In the genomic region with DNA sequence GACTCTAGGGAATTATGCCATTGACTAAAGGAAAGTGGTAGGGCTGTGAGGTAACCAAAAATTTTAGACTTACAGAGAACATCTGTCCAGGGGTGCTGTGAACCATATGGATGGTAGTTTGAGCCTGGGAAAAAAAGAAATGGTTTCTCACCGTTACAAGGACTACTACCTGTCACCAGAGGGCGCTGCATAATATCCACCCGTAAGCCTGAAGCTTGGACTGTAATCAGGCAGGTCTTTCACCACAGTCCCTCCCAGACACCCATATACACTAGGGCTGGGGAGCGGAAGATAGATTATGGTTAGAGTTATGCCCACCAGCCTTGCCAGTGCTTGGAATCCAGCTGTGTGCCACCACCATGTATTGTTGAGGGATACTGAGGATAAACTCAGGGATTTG, we compare ENCODE assay signal across 10 mouse cellular contexts. TPM values are rescaled to one million over a fixed set of nuclear protein-coding genes. Genes with fewer than 3 reads are reported as not detected.
DNase-seq lines count a peak whose midpoint lies in the region; ATAC-seq and TF ChIP-seq lines count a peak whose summit lies in the region.
"Had no signal": no experiment of that assay in that cellular context is flagged by ENCODE, and none has a peak within 500 bp of the region (broad histone marks: within the 10 kb centered on the region; RNA-seq: fewer than 3 reads in every experiment).

No protein-coding gene starts in this region.

- WGBS in cerebellum, adult 2 months: 30% methylated on average over 4 of the region's 4 CpGs
- 30% methylated on average over 4 of the region's 4 CpGs for WGBS in hindbrain, postnatal 0 days
- 20% methylated on average over 4 of the region's 4 CpGs for WGBS in liver, postnatal 0 days (ENCODE audit: insufficient replicate concordance)

- DNase-seq in cerebellum, adult 2 months: peak in 1 of 2 experiments; percentile 9
- no peak for DNase-seq in cerebellum, adult 11-12 months
- DNase-seq in right cerebral cortex, adult 18-20 months: peak; percentile 28
- DNase-seq in right cerebral cortex, postnatal 36 days (ENCODE audit: low spot score in 2 of 2): no peak
- peak; percentile 6 for DNase-seq in cerebellum, adult 8-10 months
- peak; percentile 74 for DNase-seq in hindbrain, postnatal 0 days (ENCODE audit: low spot score)
- DNase-seq in liver, postnatal 0 days: peak; percentile 64
- peak; percentile 24 to 52 for DNase-seq in spleen, postnatal 36 days (ENCODE audit: low spot score in 2 of 2)

- no peaks in the 10 kb centered on the region for H3K27me3 ChIP-seq in cerebellum, adult 2 months (ENCODE audit: control insufficient read depth, insufficient read depth, low read length)
- no peaks in the 10 kb centered on the region for H3K27me3 ChIP-seq in hindbrain, postnatal 0 days (ENCODE audit: insufficient read depth, low read length)
- no peaks in the 10 kb centered on the region for H3K27me3 ChIP-seq in liver, postnatal 0 days (ENCODE audit: insufficient read depth, low read length)
- H3K27me3 ChIP-seq: heart, embryonic 15.5 days had no signal

- H3K4me3 ChIP-seq in cerebellum, adult 2 months (replicated peaks; ENCODE audit: insufficient read depth, low read depth, low read length): no peak overlapping the region
- no peak overlapping the region for H3K4me3 ChIP-seq in hindbrain, postnatal 0 days (ENCODE audit: low read length)
- no peak overlapping the region for H3K4me3 ChIP-seq in liver, postnatal 0 days (ENCODE audit: low read depth, low read length)
- H3K4me3 ChIP-seq: heart, embryonic 15.5 days; myocyte had no signal

- no peak for ATAC-seq in hindbrain, postnatal 0 days
- ATAC-seq in liver, postnatal 0 days: peak; percentile 65

- TF ChIP-seq POLR2A in cerebellum, adult 2 months (IDR thresholded peaks at IDR 0.05; ENCODE audit: borderline replicate concordance, insufficient read depth, low read length): no peak

- no peak overlapping the region for H3K9ac ChIP-seq in hindbrain, postnatal 0 days (replicated peaks; ENCODE audit: low read length)
- no peak overlapping the region for H3K9ac ChIP-seq in liver, postnatal 0 days (replicated peaks)
- H3K9ac ChIP-seq: heart, embryonic 15.5 days had no signal

- no peak for TF ChIP-seq EP300 in liver, postnatal 0 days (IDR thresholded peaks at IDR 0.05; ENCODE audit: low read depth)

- no peaks in the 10 kb centered on the region for H3K9me3 ChIP-seq in hindbrain, postnatal 0 days (ENCODE audit: low read length)
- no peaks in the 10 kb centered on the region for H3K9me3 ChIP-seq in liver, postnatal 0 days (ENCODE audit: low read length)
- H3K9me3 ChIP-seq: heart, embryonic 15.5 days had no signal

- TF ChIP-seq CTCF in cerebellum, adult 2 months (IDR thresholded peaks at IDR 0.05; ENCODE audit: borderline replicate concordance, insufficient read depth, low read depth, low read length): peak; percentile 34; the same call in 1 of the 2 replicates
- TF ChIP-seq CTCF in hindbrain, postnatal 0 days (IDR thresholded peaks at IDR 0.05; ENCODE audit: low read depth): peak; percentile 74
- peak; percentile 86 for TF ChIP-seq CTCF in liver, postnatal 0 days (IDR thresholded peaks at IDR 0.05; ENCODE audit: low read depth)

- H3K36me3 ChIP-seq in hindbrain, postnatal 0 days (ENCODE audit: insufficient read depth, low read length): no peaks in the 10 kb centered on the region
- H3K36me3 ChIP-seq in liver, postnatal 0 days (replicated peaks; ENCODE audit: insufficient read depth, low read length): peaks cover 98% of the 10 kb centered on the region
- H3K36me3 ChIP-seq: heart, embryonic 15.5 days had no signal

- no peak overlapping the region for H3K27ac ChIP-seq in cerebellum, adult 2 months (ENCODE audit: insufficient read depth, low read length)
- H3K27ac ChIP-seq in hindbrain, postnatal 0 days: no peak overlapping the region
- no peak overlapping the region for H3K27ac ChIP-seq in liver, postnatal 0 days (ENCODE audit: low read depth)
- H3K27ac ChIP-seq: heart, embryonic 15.5 days had no signal

- no peak overlapping the region for H3K4me2 ChIP-seq in hindbrain, postnatal 0 days (ENCODE audit: low read depth, low read length)
- no peak overlapping the region for H3K4me2 ChIP-seq in liver, postnatal 0 days (ENCODE audit: low read depth, low read length)
- H3K4me2 ChIP-seq: heart, embryonic 15.5 days had no signal

- no peaks in the 10 kb centered on the region for H3K4me1 ChIP-seq in cerebellum, adult 2 months (ENCODE audit: control insufficient read depth, insufficient read depth, low read length)
- no peaks in the 10 kb centered on the region for H3K4me1 ChIP-seq in hindbrain, postnatal 0 days (ENCODE audit: insufficient read depth, low read length)
- H3K4me1 ChIP-seq in liver, postnatal 0 days (ENCODE audit: insufficient read depth): no peaks in the 10 kb centered on the region
- H3K4me1 ChIP-seq: heart, embryonic 15.5 days had no signal

RNA-seq across cellular contexts. Expression of a gene that starts 17.4 kb away (rescaled TPM):
- polyA plus RNA-seq in cerebellum, adult 2 months (2012; rRNA removed): 8.7 and 9.2 TPM in 2 replicates
- 19.0 and 21.8 TPM in 2 replicates for total RNA-seq in hindbrain, postnatal 0 days (2014; rRNA removed)
- polyA plus RNA-seq in hindbrain, postnatal 0 days (2015; fragmentation: Nextera tagmentation; extraction: Ambion mirVana): 23.3 and 24.0 TPM in 2 replicates
- 361 and 373 TPM in 2 replicates for polyA plus RNA-seq in liver, postnatal 0 days (2015; fragmentation: Nextera tagmentation; extraction: Ambion mirVana)

RNA-seq across cellular contexts. Expression of a gene that starts 46.8 kb away (rescaled TPM):
- polyA plus RNA-seq in cerebellum, adult 2 months (2012; rRNA removed): 0.63 and 0.65 TPM in 2 replicates
- 0.21 and 0.36 TPM in 2 replicates for total RNA-seq in hindbrain, postnatal 0 days (2014; rRNA removed)
- polyA plus RNA-seq in hindbrain, postnatal 0 days (2015; fragmentation: Nextera tagmentation; extraction: Ambion mirVana): 0.41 and 0.52 TPM in 2 replicates
- not detected in 2 replicates for polyA plus RNA-seq in liver, postnatal 0 days (2015; fragmentation: Nextera tagmentation; extraction: Ambion mirVana)

Comparison
In these comparisons a context has a peak if more than half of its experiments do, and no peak if none do; other contexts are left out.
1. DNase-seq: peak in right cerebral cortex, adult 18-20 months (single experiment), cerebellum, adult 8-10 months (single experiment), hindbrain, postnatal 0 days (single experiment), liver, postnatal 0 days (single experiment) and spleen, postnatal 36 days (2 of 2); none in cerebellum, adult 11-12 months (single experiment) and right cerebral cortex, postnatal 36 days (0 of 2).
2. CTCF ChIP-seq: peak in every context shown above with its lines; median percentile 86 in liver, postnatal 0 days; 74 in hindbrain, postnatal 0 days; 34 in cerebellum, adult 2 months.
3. RNA of a gene that starts 17.4 kb away (polyA plus RNA-seq): 361 to 373 TPM in liver, postnatal 0 days; 23.3 to 24.0 TPM in hindbrain, postnatal 0 days and 8.7 to 9.2 TPM in cerebellum, adult 2 months; every median in the first group is over 10 times any median in the second.